Mouse (Mus musculus): Measurements from ENCODE around the gene Trio. TPM values are rescaled to one million over a fixed set of nuclear protein-coding genes. Genes with fewer than 3 reads are reported as not detected.

Gene Trio
- polyA plus RNA-seq, 1 experiment: 56.3 TPM

DNA sequence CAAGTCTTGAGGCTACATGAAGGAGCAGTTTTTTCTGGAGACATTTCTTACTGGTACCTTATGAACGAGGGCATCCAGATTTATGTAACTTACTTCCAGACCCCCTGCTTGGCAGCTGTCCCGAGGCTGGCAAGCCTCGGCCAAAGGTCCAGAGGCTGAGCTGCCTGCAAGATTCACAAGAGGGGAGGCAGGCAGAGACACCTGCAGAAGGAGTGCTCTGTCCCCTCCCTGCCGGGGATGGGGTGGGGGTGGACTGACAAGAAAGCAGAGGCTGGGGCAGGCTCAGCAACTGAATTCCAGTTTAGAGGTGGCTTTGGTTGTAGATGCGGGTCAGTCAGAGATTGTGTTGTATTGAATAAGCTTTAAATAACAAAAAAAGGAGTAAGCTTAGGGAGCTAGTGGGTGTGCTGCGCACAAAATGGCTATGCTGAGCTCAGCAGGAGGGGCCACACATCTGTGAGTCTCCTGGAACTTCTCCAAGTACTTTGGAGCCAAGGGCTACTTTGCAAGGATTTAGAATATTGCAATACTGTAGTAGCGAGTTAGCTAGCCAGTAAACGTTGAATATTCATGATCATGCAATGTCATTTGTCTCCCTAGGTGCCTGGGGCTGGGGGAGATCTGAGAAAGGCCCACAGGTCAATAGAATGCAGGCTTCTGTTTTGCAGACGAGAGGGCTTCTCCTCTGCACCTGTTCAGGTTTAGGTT, 15.7 kb upstream of the Trio start:
- no peak overlapping the region for H3K4me3 ChIP-seq
- TF ChIP-seq CEBPB (IDR thresholded peaks at IDR 0.05; ENCODE audit: insufficient read depth, poor library complexity, severe bottlenecking): no peak
- TF ChIP-seq MAX (IDR thresholded peaks at IDR 0.05; ENCODE audit: low read depth): no peak
- TF ChIP-seq MYOG (IDR thresholded peaks at IDR 0.05; ENCODE audit: control insufficient read depth in 1 of 3, insufficient read depth in 1 of 3, insufficient read length in 2 of 3, low read depth in 2 of 3): no peak
- no peak for TF ChIP-seq REST (IDR thresholded peaks at IDR 0.05; ENCODE audit: insufficient read depth, insufficient read length)
- TF ChIP-seq MYOD1 (IDR thresholded peaks at IDR 0.05; ENCODE audit: control insufficient read depth in 1 of 3, insufficient read length in 2 of 3, low read depth in 2 of 3): no peak
- no peak for TF ChIP-seq TCF3 (IDR thresholded peaks at IDR 0.05; ENCODE audit: insufficient read length, low read depth)
- no peak for TF ChIP-seq E2F4 (IDR thresholded peaks at IDR 0.05; ENCODE audit: insufficient read depth)
- TF ChIP-seq POLR2AphosphoS2 (IDR thresholded peaks at IDR 0.05; ENCODE audit: insufficient read length, low read depth): no peak
- no peak for TF ChIP-seq POLR2A (IDR thresholded peaks at IDR 0.05; ENCODE audit: insufficient read length, low read depth)
- no peak for TF ChIP-seq USF1 (IDR thresholded peaks at IDR 0.05; ENCODE audit: low read depth)
- TF ChIP-seq SRF (IDR thresholded peaks at IDR 0.05; ENCODE audit: control insufficient read depth, insufficient read length, low read depth): no peak
- TF ChIP-seq TCF12 (IDR thresholded peaks at IDR 0.05; ENCODE audit: insufficient read depth, poor library complexity, severe bottlenecking): no peak
- H3K79me2 ChIP-seq (ENCODE audit: control insufficient read depth, insufficient read depth): no peaks in the 10 kb centered on the region
- peaks cover 22% of the 10 kb centered on the region for H3K27me3 ChIP-seq (ENCODE audit: control insufficient read depth, insufficient read depth, insufficient read length)
- H3K36me3 ChIP-seq (ENCODE audit: control insufficient read depth, insufficient read depth): no peaks in the 10 kb centered on the region
- no peak overlapping the region for H3K4me2 ChIP-seq (ENCODE audit: low read depth)
- H3ac ChIP-seq (ENCODE audit: control insufficient read depth, insufficient read length): no peak overlapping the region

DNA sequence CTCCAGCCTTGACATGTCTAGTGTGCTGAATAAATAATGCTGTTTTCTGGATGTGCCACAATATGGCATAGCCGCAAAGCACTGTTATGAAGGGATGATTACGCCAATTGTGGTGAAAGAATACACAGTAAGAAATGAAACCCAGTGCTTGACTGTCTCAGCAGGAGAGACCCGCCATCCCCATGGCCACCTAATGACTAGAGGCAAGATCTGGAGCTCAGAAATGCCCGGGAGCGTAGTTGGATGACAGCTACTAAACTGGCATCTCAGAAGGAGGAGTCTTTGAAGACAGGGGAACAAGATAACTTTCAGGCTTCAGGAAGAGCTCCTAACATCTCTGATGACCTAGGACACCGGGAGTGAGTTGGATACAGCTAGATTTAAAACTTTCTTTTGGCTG, 12.0 kb upstream of the Trio start:
- Histone ChIP-seq H3K4me3 (no peak overlapping the region), H3K79me2 (ENCODE audit: control insufficient read depth, insufficient read depth) (no peaks in the 10 kb centered on the region), H3K4me2 (ENCODE audit: low read depth) (no peak overlapping the region), H3K27me3 (ENCODE audit: control insufficient read depth, insufficient read depth, insufficient read length) (peaks cover 22% of the 10 kb centered on the region), H3ac (ENCODE audit: control insufficient read depth, insufficient read length) (no peak overlapping the region), H3K36me3 (ENCODE audit: control insufficient read depth, insufficient read depth) (no peaks in the 10 kb centered on the region)
- TF ChIP-seq MYOD1 (IDR thresholded peaks at IDR 0.05; ENCODE audit: control insufficient read depth in 1 of 3, insufficient read length in 2 of 3, low read depth in 2 of 3): no peak
- no peak for TF ChIP-seq E2F4 (IDR thresholded peaks at IDR 0.05; ENCODE audit: insufficient read depth)
- no peak for TF ChIP-seq USF1 (IDR thresholded peaks at IDR 0.05; ENCODE audit: low read depth)
- TF ChIP-seq SRF (IDR thresholded peaks at IDR 0.05; ENCODE audit: control insufficient read depth, insufficient read length, low read depth): no peak
- TF ChIP-seq CEBPB (IDR thresholded peaks at IDR 0.05; ENCODE audit: insufficient read depth, poor library complexity, severe bottlenecking): no peak
- no peak for TF ChIP-seq TCF3 (IDR thresholded peaks at IDR 0.05; ENCODE audit: insufficient read length, low read depth)
- TF ChIP-seq POLR2AphosphoS2 (IDR thresholded peaks at IDR 0.05; ENCODE audit: insufficient read length, low read depth): no peak
- no peak for TF ChIP-seq POLR2A (IDR thresholded peaks at IDR 0.05; ENCODE audit: insufficient read length, low read depth)
- TF ChIP-seq REST (IDR thresholded peaks at IDR 0.05; ENCODE audit: insufficient read depth, insufficient read length): no peak
- no peak for TF ChIP-seq TCF12 (IDR thresholded peaks at IDR 0.05; ENCODE audit: insufficient read depth, poor library complexity, severe bottlenecking)
- TF ChIP-seq MYOG (IDR thresholded peaks at IDR 0.05; ENCODE audit: control insufficient read depth in 1 of 3, insufficient read depth in 1 of 3, insufficient read length in 2 of 3, low read depth in 2 of 3): no peak

DNA sequence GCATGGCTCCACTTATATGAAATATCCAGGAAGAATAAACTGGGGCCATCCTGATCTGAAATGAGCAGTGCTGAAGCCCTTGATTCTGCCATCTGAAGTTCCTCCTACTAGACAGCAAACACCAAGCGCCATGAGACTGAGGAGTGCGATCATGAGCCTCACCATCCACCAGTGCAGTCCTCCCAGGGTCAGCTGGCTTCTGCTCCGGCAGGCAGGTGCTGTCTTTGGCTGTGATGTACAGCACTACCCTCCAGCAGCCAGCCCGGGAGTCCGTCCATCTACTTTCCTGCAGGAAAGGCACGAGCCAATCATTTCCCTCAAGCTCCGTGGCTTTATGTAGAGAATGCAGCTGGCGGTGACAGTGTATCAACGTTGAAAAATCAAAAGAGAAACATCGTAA, 10.0 kb upstream of the Trio start:
- Histone ChIP-seq H3ac (ENCODE audit: control insufficient read depth, insufficient read length) (no peak overlapping the region), H3K4me3 (no peak overlapping the region), H3K4me2 (ENCODE audit: low read depth) (no peak overlapping the region), H3K27me3 (ENCODE audit: control insufficient read depth, insufficient read depth, insufficient read length) (peaks cover 9% of the 10 kb centered on the region), H3K79me2 (ENCODE audit: control insufficient read depth, insufficient read depth) (no peaks in the 10 kb centered on the region), H3K36me3 (ENCODE audit: control insufficient read depth, insufficient read depth) (no peaks in the 10 kb centered on the region)
- no peak for TF ChIP-seq CEBPB (IDR thresholded peaks at IDR 0.05; ENCODE audit: insufficient read depth, poor library complexity, severe bottlenecking)
- no peak for TF ChIP-seq POLR2A (IDR thresholded peaks at IDR 0.05; ENCODE audit: insufficient read length, low read depth)
- TF ChIP-seq SRF (IDR thresholded peaks at IDR 0.05; ENCODE audit: control insufficient read depth, insufficient read length, low read depth): no peak
- TF ChIP-seq MAX (IDR thresholded peaks at IDR 0.05; ENCODE audit: low read depth): no peak
- TF ChIP-seq REST (IDR thresholded peaks at IDR 0.05; ENCODE audit: insufficient read depth, insufficient read length): no peak
- TF ChIP-seq MYOG (IDR thresholded peaks at IDR 0.05; ENCODE audit: control insufficient read depth in 1 of 3, insufficient read depth in 1 of 3, insufficient read length in 2 of 3, low read depth in 2 of 3): peak in 1 of 3 experiments; percentile 40
- no peak for TF ChIP-seq E2F4 (IDR thresholded peaks at IDR 0.05; ENCODE audit: insufficient read depth)
- TF ChIP-seq USF1 (IDR thresholded peaks at IDR 0.05; ENCODE audit: low read depth): no peak
- TF ChIP-seq TCF12 (IDR thresholded peaks at IDR 0.05; ENCODE audit: insufficient read depth, poor library complexity, severe bottlenecking): no peak

DNA sequence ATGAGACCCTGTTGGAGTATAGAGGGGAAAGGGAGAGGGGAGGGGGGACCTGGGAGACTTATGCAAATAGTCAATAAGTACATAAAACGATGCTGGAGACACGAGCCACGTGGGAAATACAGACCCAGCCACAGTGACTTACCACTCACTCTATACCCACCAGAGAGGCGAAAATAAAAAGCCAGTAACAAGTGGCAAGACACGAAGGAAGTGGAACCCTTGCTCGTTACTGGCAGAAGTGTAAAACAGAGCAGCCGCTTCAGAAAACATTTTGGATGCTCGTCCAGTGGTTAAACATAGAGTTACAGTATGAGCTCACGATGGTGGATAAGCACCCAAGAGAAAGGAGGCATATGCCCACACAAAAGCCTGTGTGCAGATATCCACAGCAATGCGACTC, 9.0 kb upstream of the Trio start:
- Histone ChIP-seq H3K36me3 (ENCODE audit: control insufficient read depth, insufficient read depth) (no peaks in the 10 kb centered on the region), H3K4me2 (ENCODE audit: low read depth) (no peak overlapping the region), H3K79me2 (ENCODE audit: control insufficient read depth, insufficient read depth) (no peaks in the 10 kb centered on the region), H3ac (ENCODE audit: control insufficient read depth, insufficient read length) (no peak overlapping the region), H3K4me3 (no peak overlapping the region), H3K27me3 (ENCODE audit: control insufficient read depth, insufficient read depth, insufficient read length) (peaks cover 6% of the 10 kb centered on the region)
- TF ChIP-seq POLR2A (IDR thresholded peaks at IDR 0.05; ENCODE audit: insufficient read length, low read depth): no peak
- TF ChIP-seq MYOG (IDR thresholded peaks at IDR 0.05; ENCODE audit: control insufficient read depth in 1 of 3, insufficient read depth in 1 of 3, insufficient read length in 2 of 3, low read depth in 2 of 3): no peak
- TF ChIP-seq TCF3 (IDR thresholded peaks at IDR 0.05; ENCODE audit: insufficient read length, low read depth): no peak
- TF ChIP-seq TCF12 (IDR thresholded peaks at IDR 0.05; ENCODE audit: insufficient read depth, poor library complexity, severe bottlenecking): no peak
- no peak for TF ChIP-seq POLR2AphosphoS2 (IDR thresholded peaks at IDR 0.05; ENCODE audit: insufficient read length, low read depth)
- TF ChIP-seq SRF (IDR thresholded peaks at IDR 0.05; ENCODE audit: control insufficient read depth, insufficient read length, low read depth): no peak
- no peak for TF ChIP-seq CEBPB (IDR thresholded peaks at IDR 0.05; ENCODE audit: insufficient read depth, poor library complexity, severe bottlenecking)

Data from myocyte (in vitro differentiated cells).